Mouse (Mus musculus) activated CD4-positive, CD25-positive, alpha-beta regulatory T cell, adult 4 months (primary cell): Measurements from ENCODE around the gene Taf6l. TPM values are rescaled to one million over a fixed set of nuclear protein-coding genes. Genes with fewer than 3 reads are reported as not detected.

Experiments used
- ATAC-seq: one replicate; pipeline ENCODE4 v1.8.0; 2017
- polyA plus RNA-seq, 2 experiments: library from polyadenylated mRNA; unstranded; fragments of 100-300 nt; shearing (Covaris generic); gene quantifications; one replicate each; pipeline ENCODE4 v1.2.1; 2017

Taf6l gene
- 1 to 10 TPM; 3.5 to 6.9 TPM for polyA plus RNA-seq

GRCm38 (mm10) chr19:8786008-8786781 lies at the start of gene Taf6l:
Gene Taf6l (minus strand): TSS chr19:8786417.
- ATAC-seq: peak; percentile 100

- no peak for ATAC-seq
Measured at GRCm38 (mm10) chr19:8832971-8833370, 46.8 kb upstream of the Taf6l start.

- no peak for ATAC-seq
Measured at GRCm38 (mm10) chr19:8831262-8831661, 45.0 kb upstream of the Taf6l start.

- ATAC-seq: no peak
Measured at GRCm38 (mm10) chr19:8830664-8831063, 44.4 kb upstream of the Taf6l start.

GRCm38 (mm10) chr19:8829660-8830059 lies 43.4 kb upstream of the Taf6l start, which contains the start of gene AC129217.1:
Gene AC129217.1 (plus strand): TSS chr19:8829773.
- no peak for ATAC-seq

GRCm38 (mm10) chr19:8822696-8823095 lies 36.5 kb upstream of the Taf6l start:
- ATAC-seq: no peak

GRCm38 (mm10) chr19:8821146-8821545 lies 34.9 kb upstream of the Taf6l start:
- no peak for ATAC-seq

- ATAC-seq: no peak
Measured at GRCm38 (mm10) chr19:8820424-8820956, 34.3 kb upstream of the Taf6l start.

GRCm38 (mm10) chr19:8819596-8820423 lies 33.6 kb upstream of the Taf6l start, which contains the start of gene Hnrnpul2:
Gene Hnrnpul2 (plus strand): TSS chr19:8820010.
- peak; percentile 81 for ATAC-seq

- peak; percentile 66 for ATAC-seq
Measured at GRCm38 (mm10) chr19:8818801-8819595, 32.8 kb upstream of the Taf6l start, which contains the start of gene Ttc9c. Gene Ttc9c (minus strand): TSS chr19:8819333.

- no peak for ATAC-seq
Measured at GRCm38 (mm10) chr19:8818301-8818798, 32.1 kb upstream of the Taf6l start.

GRCm38 (mm10) chr19:8817001-8817400 lies 30.8 kb upstream of the Taf6l start:
- no peak for ATAC-seq

- no peak for ATAC-seq
Measured at GRCm38 (mm10) chr19:8815812-8816211, 29.6 kb upstream of the Taf6l start.

- no peak for ATAC-seq
Measured at GRCm38 (mm10) chr19:8806810-8807209, 20.6 kb upstream of the Taf6l start.

- ATAC-seq: no peak
Measured at GRCm38 (mm10) chr19:8803879-8804660, 17.9 kb upstream of the Taf6l start.

- ATAC-seq: no peak
Measured at GRCm38 (mm10) chr19:8803204-8803780, 17.1 kb upstream of the Taf6l start.

GRCm38 (mm10) chr19:8802130-8802821 lies 16.1 kb upstream of the Taf6l start, which contains the start of gene Zbtb3:
Gene Zbtb3 (plus strand): TSS chr19:8802555.
- ATAC-seq: peak; percentile 92

GRCm38 (mm10) chr19:8798947-8799315 lies 12.7 kb upstream of the Taf6l start:
- no peak for ATAC-seq

- ATAC-seq: peak; percentile 59
Measured at GRCm38 (mm10) chr19:8798264-8798946, 12.2 kb upstream of the Taf6l start, which contains the start of gene Polr2g. Gene Polr2g (minus strand): TSS chr19:8798577.
